Mouse (Mus musculus) kidney, embryonic 14.5 days (tissue): ENCODE data around the gene Prrc2a. TPM values are rescaled to one million over a fixed set of nuclear protein-coding genes. Genes with fewer than 3 reads are reported as not detected.
A peak's percentile ranks its signal among the peaks of the same experiment; 100 is the strongest.

ENCODE experiments used
- ATAC-seq: fragments of 200-750 bp; cut with Nextera tagmentation; 2 replicates; pipeline ENCODE4 v1.8.0; 2017; ENCODE audit warnings: moderate number of reproducible peaks, mild to moderate bottlenecking, moderate TSS enrichment, moderate library complexity; ENCODE audit not compliant: low FRiP score, low TSS enrichment
- H3K27ac ChIP-seq: fragments of 300-500 bp; sonication (generic); 2 replicates; pipeline ENCODE4 v1.5.1; 2014; ENCODE audit warnings: low read depth, mild to moderate bottlenecking, low read length, moderate library complexity, mixed read lengths
- H3K27me3 ChIP-seq: fragments of 300-500 bp; sonication (generic); 2 replicates; pipeline ENCODE4 v1.6.1; 2014; ENCODE audit warnings: mild to moderate bottlenecking, low read length; ENCODE audit not compliant: control insufficient read depth, insufficient read depth
- H3K36me3 ChIP-seq: fragments of 300-500 bp; sonication (generic); 2 replicates; pipeline ENCODE4 v1.6.1; 2014; ENCODE audit warnings: low read length, mixed read lengths; ENCODE audit not compliant: control insufficient read depth, insufficient read depth
- H3K4me1 ChIP-seq: fragments of 300-500 bp; sonication (generic); 2 replicates; pipeline ENCODE4 v1.6.1; 2014; ENCODE audit warnings: low read length, mixed read lengths; ENCODE audit not compliant: control insufficient read depth, insufficient read depth
- H3K4me2 ChIP-seq: fragments of 300-500 bp; sonication (generic); replicated peaks from 2 replicates; pipeline ENCODE4 v1.6.1; 2014; ENCODE audit warnings: low read depth, mild to moderate bottlenecking, low read length
- H3K4me3 ChIP-seq: fragments of 300-500 bp; sonication (generic); 2 replicates; pipeline ENCODE4 v1.5.1; 2014; ENCODE audit warnings: mild to moderate bottlenecking, low read length
- H3K9ac ChIP-seq: fragments of 300-500 bp; sonication (generic); 2 replicates; pipeline ENCODE4 v1.6.1; 2014; ENCODE audit warnings: low read depth, mild to moderate bottlenecking, low read length, moderate library complexity
- H3K9me3 ChIP-seq: fragments of 300-500 bp; sonication (generic); 2 replicates; pipeline ENCODE4 v1.6.1; 2016; ENCODE audit warnings: low read length; ENCODE audit not compliant: control insufficient read depth
- WGBS: fragments of 180-500 bp; shearing (Covaris S2); extraction: QIAGEN DNeasy Blood & Tissue Kit; methylation state at CpG from one replicate; pipeline ENCODE4 v1.1.7; 2014; 5-methylcytosine and 5-hydroxymethylcytosine counted together
- polyA plus RNA-seq: library from polyadenylated mRNA; unstranded; fragments of >200 nt; fragmentation: Nextera tagmentation; extraction: Ambion mirVana; gene quantifications from 2 replicates; pipeline ENCODE4 v1.2.1, GENCODE M21; 2014

The Prrc2a gene
- polyA plus RNA-seq, 1 experiment from 2014 or later = 248 TPM

DNA sequence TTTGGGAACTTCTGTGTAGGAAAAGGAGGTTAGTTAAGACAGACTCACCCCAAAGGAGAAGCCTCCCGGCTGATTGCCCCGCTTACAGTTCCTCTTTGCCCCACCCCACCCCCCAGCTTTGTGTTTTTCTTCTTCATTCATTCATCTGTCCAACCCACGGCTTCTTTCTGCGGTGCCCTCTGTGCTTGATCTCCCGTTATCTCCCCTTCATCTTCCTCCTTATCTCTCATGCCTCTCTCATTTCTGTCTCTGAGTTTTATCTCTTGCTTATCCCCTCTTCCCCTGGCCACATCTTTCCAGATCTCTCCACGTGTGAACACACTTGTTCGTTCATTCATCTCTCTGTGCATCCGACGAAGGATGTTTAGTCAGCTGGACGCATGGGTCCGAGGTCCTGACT is 36.4 kb upstream of the Prrc2a start:
- WGBS = 61% methylated on average over 11 of the region's 11 CpGs
- H3K9me3 ChIP-seq = no peaks in the 10 kb centered on the region
- no peak overlapping the region for H3K27ac ChIP-seq
- no peak overlapping the region for H3K9ac ChIP-seq
- H3K4me2 ChIP-seq = no peak overlapping the region
- ATAC-seq = no peak
- H3K4me1 ChIP-seq = peaks cover 2% of the 10 kb centered on the region
- H3K36me3 ChIP-seq = no peaks in the 10 kb centered on the region
- H3K27me3 ChIP-seq = peaks cover 34% of the 10 kb centered on the region
- H3K4me3 ChIP-seq = no peak overlapping the region

DNA sequence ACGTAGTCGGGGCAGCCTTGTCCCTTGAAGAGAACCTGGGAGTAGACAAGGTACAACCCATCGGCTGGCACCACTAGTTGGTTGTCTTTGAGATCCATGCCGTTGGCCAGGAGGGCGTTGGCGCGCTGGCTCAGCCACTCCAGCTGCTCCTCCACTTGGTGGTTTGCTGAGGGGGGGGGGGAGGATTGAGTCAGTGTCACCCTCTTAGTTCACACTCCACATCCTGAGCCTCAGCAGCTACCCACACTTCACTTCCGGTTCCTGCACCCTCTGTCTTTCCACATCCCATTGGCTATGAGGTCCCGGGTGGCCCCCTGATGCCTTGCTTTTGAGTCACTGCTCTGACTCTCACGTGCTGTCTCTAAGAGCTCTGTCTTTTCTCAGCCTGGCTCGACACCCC is 35.7 kb upstream of the Prrc2a start:
- Histone ChIP-seq H3K9me3 (no peaks in the 10 kb centered on the region), H3K4me3 (no peak overlapping the region), H3K36me3 (no peaks in the 10 kb centered on the region), H3K4me1 (peaks cover 8% of the 10 kb centered on the region), H3K9ac (no peak overlapping the region), H3K27me3 (peaks cover 40% of the 10 kb centered on the region), H3K27ac (no peak overlapping the region), H3K4me2 (no peak overlapping the region)
- no peak for ATAC-seq
- WGBS = 90% methylated on average over 11 of the region's 11 CpGs

- WGBS = 20% methylated on average over 8 of the region's 8 CpGs
- H3K27ac ChIP-seq = no peak overlapping the region
- ATAC-seq = no peak
- no peak overlapping the region for H3K9ac ChIP-seq
- no peaks in the 10 kb centered on the region for H3K36me3 ChIP-seq
- H3K4me3 ChIP-seq = no peak overlapping the region
- H3K4me1 ChIP-seq = peaks cover 12% of the 10 kb centered on the region
- no peak overlapping the region for H3K4me2 ChIP-seq
- peaks cover 52% of the 10 kb centered on the region for H3K27me3 ChIP-seq
- H3K9me3 ChIP-seq = no peaks in the 10 kb centered on the region
These were observed 34.2 kb upstream of the Prrc2a start for GRCm38 (mm10) chr17:35198946-35199345.

DNA sequence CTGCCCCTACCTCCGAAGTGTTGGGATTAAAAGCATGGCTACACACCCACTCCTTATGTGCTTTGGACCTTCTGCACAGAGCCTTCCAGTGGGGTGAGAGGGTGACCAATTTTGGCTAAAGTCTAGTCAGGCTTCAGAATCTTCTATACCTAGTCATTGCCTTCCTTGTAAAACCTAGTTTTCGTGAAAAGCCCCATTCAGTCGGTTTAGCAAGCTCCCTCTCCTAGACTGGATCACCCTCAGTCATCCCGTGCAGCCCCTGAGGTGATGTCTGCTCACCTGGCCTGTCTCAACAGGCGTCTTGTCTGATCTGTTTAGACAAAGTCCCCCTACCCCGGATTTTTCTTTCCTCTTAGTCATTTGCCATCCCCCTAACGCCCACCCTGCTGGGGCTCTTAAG is 33.3 kb upstream of the Prrc2a start:
- ATAC-seq = no peak
- WGBS = 71% methylated on average over 7 of the region's 7 CpGs
- Histone ChIP-seq H3K36me3 (no peaks in the 10 kb centered on the region), H3K27me3 (peaks cover 52% of the 10 kb centered on the region), H3K4me3 (no peak overlapping the region), H3K4me2 (no peak overlapping the region), H3K9me3 (no peaks in the 10 kb centered on the region), H3K27ac (no peak overlapping the region), H3K9ac (no peak overlapping the region), H3K4me1 (peaks cover 14% of the 10 kb centered on the region)

GRCm38 (mm10) chr17:35197126-35197525 is 32.4 kb upstream of the Prrc2a start:
- Histone ChIP-seq H3K27ac (no peak overlapping the region), H3K4me2 (no peak overlapping the region), H3K27me3 (peaks cover 45% of the 10 kb centered on the region), H3K9ac (no peak overlapping the region), H3K9me3 (no peaks in the 10 kb centered on the region), H3K36me3 (no peaks in the 10 kb centered on the region), H3K4me3 (no peak overlapping the region), H3K4me1 (peaks cover 14% of the 10 kb centered on the region)
- 57% methylated on average over 6 of the region's 6 CpGs for WGBS
- no peak for ATAC-seq

DNA sequence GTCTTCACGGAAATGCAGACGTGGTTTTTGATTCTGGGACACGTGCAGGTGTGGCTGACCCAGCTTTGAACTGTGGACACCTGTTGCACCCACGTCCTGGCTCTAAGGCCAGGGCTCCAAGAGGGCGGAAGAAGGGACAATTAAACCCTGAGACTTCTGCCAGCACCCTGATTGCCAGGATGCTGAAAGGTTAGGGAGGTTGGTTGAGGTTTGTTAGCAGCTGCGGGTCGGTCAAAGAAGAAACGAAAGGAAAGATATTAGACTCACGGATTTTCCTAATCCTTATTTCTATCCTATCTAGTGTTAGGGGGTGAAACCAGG is 31.6 kb upstream of the Prrc2a start:
- peak overlapping the region; percentile 41 for H3K4me3 ChIP-seq
- H3K4me1 ChIP-seq = peaks cover 14% of the 10 kb centered on the region
- peaks cover 40% of the 10 kb centered on the region for H3K27me3 ChIP-seq
- no peak overlapping the region for H3K27ac ChIP-seq
- H3K36me3 ChIP-seq = no peaks in the 10 kb centered on the region
- no peak for ATAC-seq
- H3K4me2 ChIP-seq = peak overlapping the region; percentile 65
- WGBS = 30% methylated on average over 9 of the region's 9 CpGs
- H3K9me3 ChIP-seq = no peaks in the 10 kb centered on the region
- no peak overlapping the region for H3K9ac ChIP-seq

- Histone ChIP-seq H3K4me2 (peak overlapping the region; percentile 65), H3K36me3 (no peaks in the 10 kb centered on the region), H3K9ac (peak overlapping the region; percentile 32; the same call in 1 of the 2 replicates), H3K4me1 (peaks cover 14% of the 10 kb centered on the region), H3K4me3 (peak overlapping the region; percentile 41), H3K27ac (no peak overlapping the region), H3K27me3 (peaks cover 35% of the 10 kb centered on the region), H3K9me3 (no peaks in the 10 kb centered on the region)
- peak; percentile 84 for ATAC-seq
- WGBS = 1% methylated on average over 66 of the region's 66 CpGs
These were observed 31.1 kb upstream of the Prrc2a start for GRCm38 (mm10) chr17:35195631-35196320.

DNA sequence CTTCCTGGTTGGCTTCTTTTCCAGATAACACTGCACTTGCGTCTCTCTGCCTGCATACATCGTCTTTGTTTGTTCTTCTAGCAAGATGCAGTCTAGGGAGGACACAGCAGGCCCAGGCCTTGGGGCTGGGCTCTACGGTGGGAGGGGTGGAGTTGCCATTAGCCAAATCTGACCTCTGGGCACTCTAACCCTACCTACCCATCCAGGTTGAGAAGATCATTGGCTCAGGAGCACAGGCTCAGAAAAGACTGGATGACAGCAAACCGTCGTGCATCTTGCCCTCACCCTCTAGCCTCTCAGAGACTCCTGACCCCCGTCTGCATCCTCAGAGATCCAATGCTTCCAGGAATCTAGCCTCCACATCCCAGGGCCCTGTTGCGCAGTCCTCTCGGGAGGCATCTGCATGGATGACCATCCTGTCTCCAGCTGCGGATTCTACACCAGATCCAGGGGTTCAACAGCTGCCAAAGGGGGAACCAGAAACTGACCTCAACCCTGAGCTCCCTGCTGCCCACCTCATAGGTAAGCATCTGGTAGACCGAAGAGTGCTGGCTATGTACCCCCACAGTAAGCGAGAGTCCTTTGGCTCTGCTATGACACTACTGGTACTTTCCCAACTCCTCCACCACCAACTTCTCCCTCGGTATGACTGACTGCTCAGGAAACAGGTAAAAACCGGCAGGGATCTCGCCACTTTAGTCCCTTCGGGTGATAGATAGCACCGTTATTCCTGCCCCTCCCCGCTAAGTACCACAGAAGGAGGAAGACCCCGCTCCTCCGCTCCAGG is 30.3 kb upstream of the Prrc2a start:
- H3K9ac ChIP-seq = peak overlapping the region; percentile 32
- H3K9me3 ChIP-seq = no peaks in the 10 kb centered on the region
- H3K36me3 ChIP-seq = no peaks in the 10 kb centered on the region
- H3K4me2 ChIP-seq = peak overlapping the region; percentile 65
- peak; percentile 41; the same call in 1 of the 2 replicates for ATAC-seq
- peaks cover 14% of the 10 kb centered on the region for H3K4me1 ChIP-seq
- H3K27ac ChIP-seq = no peak overlapping the region
- peak overlapping the region; percentile 41 for H3K4me3 ChIP-seq
- peaks cover 35% of the 10 kb centered on the region for H3K27me3 ChIP-seq
- WGBS = 45% methylated on average over 19 of the region's 19 CpGs
